Comparison of ENCODE assay signal across 23 mouse cellular contexts in genomic region chr1:164622946-164623345, GRCm38 (mm10).
"Had no signal": no experiment of that assay in that cellular context is flagged by ENCODE, and none has a peak within 500 bp of the region (broad histone marks: within the 10 kb centered on the region; RNA-seq: fewer than 3 reads in every experiment).

No protein-coding gene starts in this region.

- H3K36me3 ChIP-seq: heart, embryonic 13.5 days; heart, embryonic 15.5 days; hindbrain, embryonic 13.5 days; hindbrain, embryonic 15.5 days; kidney, embryonic 15.5 days; limb, embryonic 10.5 days; limb, embryonic 12.5 days; liver, embryonic 13.5 days had no signal

- H3K4me3 ChIP-seq: heart, adult 2 months; heart, embryonic 13.5 days; heart, embryonic 15.5 days; hindbrain, embryonic 13.5 days; hindbrain, embryonic 15.5 days; kidney, embryonic 15.5 days; left cerebral cortex, adult 2 months; limb, embryonic 10.5 days; limb, embryonic 12.5 days; liver, embryonic 13.5 days had no signal

- H3K27me3 ChIP-seq: heart, embryonic 13.5 days; heart, embryonic 15.5 days; hindbrain, embryonic 13.5 days; hindbrain, embryonic 15.5 days; kidney, embryonic 15.5 days; limb, embryonic 12.5 days; liver, embryonic 13.5 days had no signal

- H3K4me1 ChIP-seq: heart, embryonic 15.5 days; hindbrain, embryonic 13.5 days; hindbrain, embryonic 15.5 days; kidney, embryonic 15.5 days; limb, embryonic 10.5 days; limb, embryonic 12.5 days; liver, embryonic 13.5 days had no signal

- H3K9me3 ChIP-seq: heart, embryonic 13.5 days; heart, embryonic 15.5 days; hindbrain, embryonic 15.5 days; kidney, embryonic 15.5 days; limb, embryonic 10.5 days; limb, embryonic 12.5 days; liver, embryonic 13.5 days had no signal

- H3K27ac ChIP-seq: heart, adult 2 months; heart, embryonic 13.5 days; heart, embryonic 15.5 days; hindbrain, embryonic 13.5 days; hindbrain, embryonic 15.5 days; hindbrain, postnatal 0 days; kidney, embryonic 15.5 days; kidney, postnatal 0 days; left cerebral cortex, adult 2 months; limb, embryonic 10.5 days; limb, embryonic 12.5 days; liver, embryonic 13.5 days had no signal

- ATAC-seq: hindbrain, postnatal 0 days; intestine, embryonic 16.5 days had no signal

- DNase-seq: gastrocnemius, postnatal 14 days; gastrocnemius, postnatal 36 days; kidney, adult 11 months; kidney, adult 2 months; kidney, adult 9 months; kidney, postnatal 14 days; kidney, postnatal 36 days; liver; liver, embryonic 13.5 days had no signal

- H3K9ac ChIP-seq: heart, embryonic 13.5 days; heart, embryonic 15.5 days; hindbrain, embryonic 13.5 days; hindbrain, embryonic 15.5 days; kidney, embryonic 15.5 days; limb, embryonic 12.5 days; liver, embryonic 13.5 days had no signal

- H3K4me2 ChIP-seq: heart, embryonic 11.5 days; heart, embryonic 13.5 days; heart, embryonic 15.5 days; hindbrain, embryonic 13.5 days; hindbrain, embryonic 15.5 days; kidney, embryonic 15.5 days; limb, embryonic 12.5 days; liver, embryonic 11.5 days; liver, embryonic 13.5 days had no signal
